Mouse (Mus musculus): ENCODE measurements around the gene Spata31d1b.

DNA sequence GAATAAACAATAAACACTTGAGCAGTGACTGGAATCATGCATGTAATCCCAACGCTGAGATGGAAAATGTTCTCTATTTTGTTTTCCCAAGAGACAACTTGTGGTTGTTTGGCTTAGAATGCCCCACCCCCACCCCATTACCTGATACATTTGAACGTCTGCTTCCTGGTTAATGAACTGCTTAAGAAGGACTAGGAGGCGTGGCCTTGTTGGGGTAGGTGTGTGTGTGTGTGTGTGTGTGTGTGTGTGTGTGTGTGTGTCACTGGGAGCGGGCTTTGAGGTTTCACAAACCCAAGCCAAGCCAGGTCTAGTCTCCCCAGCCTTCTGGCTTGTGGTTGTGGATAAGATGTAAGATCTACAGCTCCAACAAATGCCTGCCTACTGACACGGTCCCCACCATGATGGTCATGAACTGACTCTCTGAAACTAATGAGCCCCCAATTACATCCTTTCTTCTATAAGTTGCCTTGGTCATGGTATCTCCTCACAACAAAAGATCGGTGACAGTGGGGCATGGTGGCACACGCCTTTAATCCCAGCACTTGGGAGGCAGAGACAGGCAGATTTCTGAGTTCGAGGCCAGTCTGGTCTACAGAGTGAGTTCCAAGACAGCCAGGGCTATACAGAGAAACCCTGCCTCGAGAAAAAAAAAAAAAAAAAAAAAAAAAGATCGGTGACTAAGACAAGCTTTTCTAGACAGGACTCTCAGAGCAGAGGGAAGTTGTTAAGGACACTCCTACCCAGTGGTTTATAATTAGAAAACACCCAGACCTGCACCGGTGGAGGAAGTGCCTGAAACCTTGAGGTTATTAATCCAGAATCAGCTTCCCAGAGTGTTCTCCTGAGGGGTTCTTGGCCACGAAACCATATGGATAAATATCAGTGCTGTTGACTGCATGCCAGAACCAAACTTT, 35.5 kb upstream of the Spata31d1b start:
- TF ChIP-seq POLR2A (IDR thresholded peaks at IDR 0.05; ENCODE audit: borderline replicate concordance, extremely low read depth, low read depth, low read length) (no peak), CTCF (IDR thresholded peaks at IDR 0.05; ENCODE audit: insufficient read depth, low read length) (no peak)
